Comparison of ENCODE assay signal across 8 mouse cellular contexts in genomic region chr2:116899615-116900272, GRCm38 (mm10). TPM values are rescaled to one million over a fixed set of nuclear protein-coding genes. Genes with fewer than 3 reads are reported as not detected.
A peak's percentile ranks its signal among the peaks of the same experiment; 100 is the strongest.
DNase-seq lines count a peak whose midpoint lies in the region; ATAC-seq and TF ChIP-seq lines count a peak whose summit lies in the region.

No protein-coding gene starts in this region.

- TF ChIP-seq CTCF in liver, embryonic 14.5 days (IDR thresholded peaks at IDR 0.05; ENCODE audit: low read depth): peak; percentile 85

- H3K36me3 ChIP-seq in forebrain, embryonic 11.5 days (ENCODE audit: control insufficient read depth, insufficient read depth, low read length): no peaks in the 10 kb centered on the region
- H3K36me3 ChIP-seq in heart, embryonic 16.5 days (ENCODE audit: control insufficient read depth, insufficient read depth): no peaks in the 10 kb centered on the region
- no peaks in the 10 kb centered on the region for H3K36me3 ChIP-seq in liver, embryonic 14.5 days (replicated peaks; ENCODE audit: control insufficient read depth, insufficient read depth, low read depth)
- H3K36me3 ChIP-seq in stomach, embryonic 15.5 days: no peaks in the 10 kb centered on the region

- H3K4me1 ChIP-seq in forebrain, embryonic 11.5 days (replicated peaks; ENCODE audit: control insufficient read depth, insufficient read depth, low read length): no peaks in the 10 kb centered on the region
- peaks cover 3% of the 10 kb centered on the region; the same call in 1 of the 2 replicates for H3K4me1 ChIP-seq in heart, embryonic 16.5 days (ENCODE audit: control insufficient read depth, insufficient read depth, low read length)
- H3K4me1 ChIP-seq in liver, embryonic 14.5 days (replicated peaks; ENCODE audit: control insufficient read depth in 2 of 2, insufficient read depth in 2 of 2, low read length in 1 of 2): no peaks in the 10 kb centered on the region
- H3K4me1 ChIP-seq in stomach, embryonic 15.5 days: 0 out of 2 replicates have a peak, but pooled peaks cover 3% of the 10 kb centered on the region

- H3K9me3 ChIP-seq in forebrain, embryonic 11.5 days (ENCODE audit: control insufficient read depth, low read length): no peaks in the 10 kb centered on the region
- H3K9me3 ChIP-seq in heart, embryonic 16.5 days (replicated peaks; ENCODE audit: control insufficient read depth, low read length): no peaks in the 10 kb centered on the region
- no peaks in the 10 kb centered on the region for H3K9me3 ChIP-seq in liver, embryonic 14.5 days (ENCODE audit: control insufficient read depth, low read length)
- no peaks in the 10 kb centered on the region for H3K9me3 ChIP-seq in stomach, embryonic 15.5 days

- ATAC-seq in forebrain, embryonic 11.5 days (replicated peaks; ENCODE audit: low FRiP score): peak; percentile 63
- peak; percentile 28; the same call in 1 of the 2 replicates for ATAC-seq in heart, embryonic 16.5 days (replicated peaks; ENCODE audit: extremely low read depth, insufficient read depth, low FRiP score)
- no peak for ATAC-seq in liver, embryonic 14.5 days (ENCODE audit: insufficient read depth)
- peak; percentile 59; the same call in 1 of the 2 replicates for ATAC-seq in stomach, embryonic 15.5 days (ENCODE audit: insufficient read depth, low FRiP score, low read depth)

- DNase-seq in CD8-positive naive resting alpha-beta T cell, adult 2 months (ENCODE audit: low read depth in 2 of 2, low spot score in 2 of 2): peak; percentile 48 to 71
- DNase-seq in c-Kit-negative CD71-positive TER-119-positive erythroid progenitor cells, embryonic 14.5 days (ENCODE audit: low read depth, low spot score): peak; percentile 24
- peak; percentile 91 for DNase-seq in forebrain, embryonic 11.5 days (ENCODE audit: low spot score)
- DNase-seq in kidney, postnatal 36 days: peak; percentile 75 to 91
- DNase-seq in liver, embryonic 14.5 days (ENCODE audit: low read depth in 3 of 3, low spot score in 3 of 3): peak; percentile 18 to 43 (median 20)
- peak; percentile 90 for DNase-seq in neural tube, embryonic 10.5 days (ENCODE audit: extremely low spot score, low spot score)

- H3K4me3 ChIP-seq in forebrain, embryonic 11.5 days (ENCODE audit: low read depth, low read length): peak overlapping the region; percentile 15; the same call in 1 of the 2 replicates
- H3K4me3 ChIP-seq in heart, embryonic 16.5 days (ENCODE audit: low read length): peak overlapping the region; percentile 52
- peak overlapping the region; percentile 16 to 44; a peak in 3 of 4 replicates for H3K4me3 ChIP-seq in liver, embryonic 14.5 days (ENCODE audit: insufficient read depth in 1 of 2, low read depth in 2 of 2, low read length in 2 of 2)
- H3K4me3 ChIP-seq in stomach, embryonic 15.5 days (replicated peaks): peak overlapping the region; percentile 39

- peak overlapping the region; percentile 45 for H3K4me2 ChIP-seq in forebrain, embryonic 11.5 days (ENCODE audit: low read depth, low read length, severe bottlenecking)
- peak overlapping the region; percentile 82 for H3K4me2 ChIP-seq in heart, embryonic 16.5 days (ENCODE audit: low read depth, low read length)
- H3K4me2 ChIP-seq in liver, embryonic 14.5 days (ENCODE audit: low read depth): peak overlapping the region; percentile 48
- H3K4me2 ChIP-seq in stomach, embryonic 15.5 days: peak overlapping the region; percentile 71

- 16% methylated on average over 19 of the region's 19 CpGs for WGBS in forebrain, embryonic 11.5 days
- 15% methylated on average over 19 of the region's 19 CpGs for WGBS in heart, embryonic 16.5 days
- 11% methylated on average over 19 of the region's 19 CpGs for WGBS in liver, embryonic 14.5 days (ENCODE audit: insufficient replicate concordance)
- WGBS in stomach, embryonic 15.5 days: 13% methylated on average over 19 of the region's 19 CpGs

- H3K27me3 ChIP-seq in forebrain, embryonic 11.5 days (ENCODE audit: control insufficient read depth, insufficient read depth, low read length): no peaks in the 10 kb centered on the region
- 0 out of 2 replicates have a peak, but pooled peaks cover 2% of the 10 kb centered on the region for H3K27me3 ChIP-seq in heart, embryonic 16.5 days (ENCODE audit: control insufficient read depth, insufficient read depth, low read length)
- no peaks in the 10 kb centered on the region for H3K27me3 ChIP-seq in liver, embryonic 14.5 days (ENCODE audit: control insufficient read depth, insufficient read depth, low read length)
- H3K27me3 ChIP-seq in stomach, embryonic 15.5 days (replicated peaks): no peaks in the 10 kb centered on the region

- H3K9ac ChIP-seq in forebrain, embryonic 11.5 days (ENCODE audit: low read length): peak overlapping the region; percentile 47; the same call in 1 of the 2 replicates
- H3K9ac ChIP-seq in heart, embryonic 16.5 days (ENCODE audit: low read length): peak overlapping the region; percentile 66
- no peak overlapping the region for H3K9ac ChIP-seq in liver, embryonic 14.5 days (replicated peaks)
- 0 out of 2 replicates have a peak overlapping the region, but pooled peaks have one; percentile 13 for H3K9ac ChIP-seq in stomach, embryonic 15.5 days

- no peak for TF ChIP-seq EP300 in liver, embryonic 14.5 days (IDR thresholded peaks at IDR 0.05; ENCODE audit: low read depth)

- no peak overlapping the region for H3K27ac ChIP-seq in forebrain, embryonic 11.5 days (ENCODE audit: low read depth, low read length)
- peak overlapping the region; percentile 53; the same call in 1 of the 2 replicates for H3K27ac ChIP-seq in heart, embryonic 16.5 days (ENCODE audit: low read length)
- H3K27ac ChIP-seq in liver, embryonic 14.5 days: no peak overlapping the region
- H3K27ac ChIP-seq in stomach, embryonic 15.5 days: no peak overlapping the region

RNA-seq across cellular contexts. Expression of gene Tmco5, which starts 21.3 kb away (rescaled TPM):
- polyA plus RNA-seq in forebrain, embryonic 11.5 days (2014; fragmentation: Nextera tagmentation; extraction: Ambion mirVana): not detected in 2 replicates
- polyA plus RNA-seq in heart, embryonic 16.5 days (2015; fragmentation: Nextera tagmentation; extraction: Ambion mirVana): not detected in 2 replicates
- not detected in 2 replicates for polyA plus RNA-seq in liver, embryonic 14.5 days (2012; rRNA removed)
- not detected in 2 replicates for polyA plus RNA-seq in liver, embryonic 14.5 days (2014; fragmentation: Nextera tagmentation; extraction: Ambion mirVana)
- polyA plus RNA-seq in stomach, embryonic 15.5 days (2015; fragmentation: Nextera tagmentation; extraction: Ambion mirVana): not detected in 2 replicates

Comparison
In these comparisons a context has a peak if more than half of its experiments do, and no peak if none do; other contexts are left out.
1. DNase-seq: peak in every context shown above with its lines; median percentile 91 in forebrain, embryonic 11.5 days; 90 in neural tube, embryonic 10.5 days; 83 in kidney, postnatal 36 days; 60 in CD8-positive naive resting alpha-beta T cell, adult 2 months; 24 in c-Kit-negative CD71-positive TER-119-positive erythroid progenitor cells, embryonic 14.5 days; 20 in liver, embryonic 14.5 days.